Mouse (Mus musculus) spleen, postnatal 4 days (tissue): ENCODE data around the gene Dohh.
A peak's percentile ranks its signal among the peaks of the same experiment; 100 is the strongest.

ENCODE experiments used
- DNase-seq, 2 experiments: peaks; one replicate each; pipeline ENCODE4 v3.0.0; 2022; ENCODE audit warnings: low spot score in 2 of 2

The Dohh gene

GRCm38 (mm10) chr10:81356991-81357844 lies 27.0 kb upstream of the Dohh start, which contains the start of gene Mfsd12:
TSS of gene Mfsd12 (plus strand) at chr10:81357491.
- DNase-seq = peak; percentile 92 to 96

GRCm38 (mm10) chr10:81358209-81358608 lies 26.0 kb upstream of the Dohh start:
- peak in 1 of 2 experiments; percentile 69 for DNase-seq

- no peak for DNase-seq
These were observed 25.4 kb upstream of the Dohh start for GRCm38 (mm10) chr10:81358841-81359240.

GRCm38 (mm10) chr10:81360721-81361120 lies 23.5 kb upstream of the Dohh start:
- DNase-seq = no peak

- DNase-seq = peak; percentile 84 to 88
These were observed 21.8 kb upstream of the Dohh start for GRCm38 (mm10) chr10:81362336-81362949.

GRCm38 (mm10) chr10:81363436-81364346 lies 20.5 kb upstream of the Dohh start:
- no peak for DNase-seq

- no peak for DNase-seq
These were observed 19.6 kb upstream of the Dohh start for GRCm38 (mm10) chr10:81364666-81365065.

GRCm38 (mm10) chr10:81365073-81365472 lies 19.2 kb upstream of the Dohh start:
- no peak for DNase-seq

- DNase-seq = peak in 1 of 2 experiments; percentile 38
These were observed 18.4 kb upstream of the Dohh start, which contains the start of gene 4930404N11Rik for GRCm38 (mm10) chr10:81365672-81366476. TSS of gene 4930404N11Rik (minus strand) at chr10:81365816.

GRCm38 (mm10) chr10:81366477-81367206 lies 17.6 kb upstream of the Dohh start:
- no peak for DNase-seq

GRCm38 (mm10) chr10:81367207-81367495 lies 17.1 kb upstream of the Dohh start:
- DNase-seq = no peak

GRCm38 (mm10) chr10:81375322-81375721 lies 8.9 kb upstream of the Dohh start:
- no peak for DNase-seq

GRCm38 (mm10) chr10:81376561-81377361 lies 7.5 kb upstream of the Dohh start:
- DNase-seq = peak; percentile 76 to 79

GRCm38 (mm10) chr10:81377362-81377664 lies 6.9 kb upstream of the Dohh start:
- no peak for DNase-seq

- DNase-seq = no peak
These were observed 6.3 kb upstream of the Dohh start, which contains the start of gene Fzr1 for GRCm38 (mm10) chr10:81377793-81378552. TSS of gene Fzr1 (minus strand) at chr10:81378516.

- DNase-seq = peak; percentile 100
These were observed 5.6 kb upstream of the Dohh start for GRCm38 (mm10) chr10:81378553-81379182.

GRCm38 (mm10) chr10:81379183-81379553 lies 5.1 kb upstream of the Dohh start:
- DNase-seq = no peak

- DNase-seq = no peak
These were observed 4.3 kb upstream of the Dohh start for GRCm38 (mm10) chr10:81379809-81380378.
